Mouse (Mus musculus): ENCODE results near the gene Nkapl.

Gene Nkapl

DNA sequence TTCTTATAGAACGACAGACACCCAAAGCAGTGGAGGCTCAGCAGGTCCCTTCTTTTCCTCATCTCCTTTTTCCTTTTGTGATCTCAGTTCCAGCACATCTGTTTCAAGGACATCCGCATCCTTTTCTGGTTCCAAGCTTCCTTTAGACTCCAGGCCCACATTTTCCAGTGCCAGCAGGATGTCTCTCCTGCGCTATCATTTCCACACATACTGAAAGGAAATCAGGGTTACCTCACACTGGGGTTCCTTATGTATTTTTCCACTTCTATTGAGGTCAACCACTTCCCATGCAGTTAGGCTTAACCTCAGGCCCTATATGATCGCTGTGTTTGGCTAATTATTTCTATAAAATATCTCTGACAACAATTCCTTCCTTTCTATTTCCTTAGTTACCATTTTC lies 32.8 kb downstream of the Nkapl start:
- DNase-seq (ENCODE audit: low spot score in 2 of 2), result no peak

GRCm38 (mm10) chr13:21427631-21428030 lies 40.7 kb downstream of the Nkapl start:
- DNase-seq (ENCODE audit: low spot score in 2 of 2), result no peak

- DNase-seq (ENCODE audit: low spot score in 2 of 2), result no peak
Measured at GRCm38 (mm10) chr13:21423301-21423700, 45.0 kb downstream of the Nkapl start.

DNA sequence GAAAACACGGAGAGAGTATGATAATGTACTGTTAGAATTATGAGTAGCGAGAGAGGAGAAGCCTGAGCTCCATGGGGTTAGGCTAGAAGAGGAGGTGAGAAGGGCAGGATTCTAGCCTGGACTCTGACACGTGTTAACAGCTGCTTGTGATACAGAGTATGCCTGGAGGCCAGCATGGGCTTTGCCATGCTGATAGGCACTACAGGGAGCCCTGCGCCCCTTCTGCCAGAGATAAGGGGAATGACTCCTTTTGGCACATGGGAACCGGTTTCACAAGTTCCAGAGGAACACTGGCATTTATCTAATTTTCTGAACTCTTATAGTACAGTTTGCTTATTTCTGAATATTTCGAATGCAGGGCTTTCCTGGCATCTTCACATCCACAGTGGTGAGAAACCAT lies 49.4 kb downstream of the Nkapl start:
- DNase-seq (ENCODE audit: low spot score in 2 of 2), result no peak

GRCm38 (mm10) chr13:21417298-21418010 lies 50.9 kb downstream of the Nkapl start:
- DNase-seq (ENCODE audit: low spot score in 2 of 2), result no peak
